Mouse (Mus musculus) midbrain, postnatal 0 days (tissue): ENCODE data around the gene Gm10408. TPM values are rescaled to one million over a fixed set of nuclear protein-coding genes. Genes with fewer than 3 reads are reported as not detected.
"Not testable (repeated sequence)": the region's sequence is repeated elsewhere in the genome, so short reads cannot be mapped to it uniquely, and the experiment has no call there.

ENCODE experiments used
- ATAC-seq: fragments of 200-750 bp; cut with Nextera tagmentation; 2 replicates; pipeline ENCODE4 v1.8.0; 2017; ENCODE audit warnings: moderate number of reproducible peaks, mild to moderate bottlenecking, moderate TSS enrichment, moderate library complexity; ENCODE audit not compliant: low FRiP score
- DNase-seq: peaks from one replicate; pipeline ENCODE4 v3.0.0-alpha.2; 2015; ENCODE audit warnings: low spot score
- H3K27ac ChIP-seq: fragments of 300-500 bp; sonication (generic); 2 replicates; pipeline ENCODE4 v1.5.1; 2014; ENCODE audit warnings: low read depth, mild to moderate bottlenecking, low read length, mixed read lengths
- H3K27me3 ChIP-seq: fragments of 300-500 bp; sonication (generic); 2 replicates; pipeline ENCODE4 v1.6.1; 2014; ENCODE audit warnings: low read length, control low read depth, mixed read lengths; ENCODE audit not compliant: insufficient read depth
- H3K36me3 ChIP-seq: fragments of 300-500 bp; sonication (generic); 2 replicates; pipeline ENCODE4 v1.6.1; 2014; ENCODE audit warnings: low read length, control low read depth, mixed read lengths; ENCODE audit not compliant: insufficient read depth
- H3K4me1 ChIP-seq: fragments of 300-500 bp; sonication (generic); 2 replicates; pipeline ENCODE4 v1.6.1; 2014; ENCODE audit warnings: mild to moderate bottlenecking, control low read depth, antibody characterized with exemption, low read length, mixed read lengths; ENCODE audit not compliant: insufficient read depth
- H3K4me2 ChIP-seq: fragments of 300-500 bp; sonication (generic); 2 replicates; pipeline ENCODE4 v1.6.1; 2014; ENCODE audit warnings: low read depth, mild to moderate bottlenecking, low read length, mixed read lengths; ENCODE audit not compliant: poor library complexity, severe bottlenecking
- H3K4me3 ChIP-seq: fragments of 300-500 bp; sonication (generic); 2 replicates; pipeline ENCODE4 v1.5.1; 2014; ENCODE audit warnings: low read depth, mild to moderate bottlenecking, low read length, moderate library complexity
- H3K9ac ChIP-seq: fragments of 300-500 bp; sonication (generic); replicated peaks from 2 replicates; pipeline ENCODE4 v1.6.1; 2014; ENCODE audit warnings: mild to moderate bottlenecking, low read length, moderate library complexity, mixed read lengths; ENCODE audit not compliant: poor library complexity, severe bottlenecking
- H3K9me3 ChIP-seq: fragments of 300-500 bp; sonication (generic); 2 replicates; pipeline ENCODE4 v1.6.1; 2016; ENCODE audit warnings: low read length, control low read depth
- WGBS: fragments of 180-500 bp; shearing (Covaris S2); extraction: QIAGEN DNeasy Blood & Tissue Kit; methylation state at CpG from one replicate; pipeline ENCODE4 v1.1.7; 2014; 5-methylcytosine and 5-hydroxymethylcytosine counted together
- polyA plus RNA-seq: library from polyadenylated mRNA; unstranded; fragments of >200 nt; fragmentation: Nextera tagmentation; extraction: Ambion mirVana; gene quantifications from 2 replicates; pipeline ENCODE4 v1.2.1, GENCODE M21; 2015
- total RNA-seq: library from RNA; depleted of rRNA; stranded (reverse); fragments of >200 nt; gene quantifications from 2 replicates; pipeline ENCODE4 v1.2.3, GENCODE M21; 2014; rRNA removed

Gm10408 gene
- total RNA-seq, result not detected in 2 replicates
- 0.12 TPM in 1 of 2 replicates, not detected in the other for polyA plus RNA-seq

GRCm38 (mm10) chr14:3449079-3449478 is at the start of gene Gm10408:
Gene Gm10408, plus strand, starts transcription at chr14:3449379.
- not testable (repeated sequence) for H3K9me3 ChIP-seq, H3K36me3 ChIP-seq, H3K27me3 ChIP-seq, H3K4me3 ChIP-seq, H3K27ac ChIP-seq, H3K4me1 ChIP-seq, H3K4me2 ChIP-seq, ATAC-seq, DNase-seq, H3K9ac ChIP-seq
- WGBS, result no CpG with 5 or more reads among the region's 3 CpGs

DNA sequence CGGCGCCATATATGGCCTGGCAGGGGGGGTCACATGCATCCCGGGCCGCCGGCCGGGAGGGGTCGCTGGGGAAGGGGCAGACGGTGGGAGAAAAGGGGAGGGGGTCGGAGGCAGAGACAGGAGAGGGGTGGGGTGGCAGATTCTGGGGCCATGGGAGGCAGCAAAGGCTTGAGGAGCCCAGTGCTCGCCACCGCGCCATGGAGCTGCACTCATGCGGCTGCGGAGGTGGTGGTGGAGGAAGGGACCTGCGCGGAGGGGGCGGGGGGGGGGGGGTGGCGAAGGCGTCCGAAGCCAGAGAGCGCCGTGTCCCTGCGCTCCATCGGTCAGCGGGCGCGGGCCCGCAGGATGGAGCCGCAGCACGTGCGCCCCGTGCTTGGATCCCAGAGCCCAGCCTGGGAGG is 36.9 kb upstream of the Gm10408 start, which contains the start of gene Gm10409:
Gene Gm10409, plus strand, starts transcription at position 301 of the 400 bp plus-strand sequence.
- not testable (repeated sequence) for H3K9ac ChIP-seq, H3K4me3 ChIP-seq, ATAC-seq, H3K4me1 ChIP-seq, H3K27ac ChIP-seq, DNase-seq, H3K27me3 ChIP-seq, H3K4me2 ChIP-seq, H3K36me3 ChIP-seq, H3K9me3 ChIP-seq
- no CpG with 5 or more reads among the region's 32 CpGs for WGBS

GRCm38 (mm10) chr14:3427803-3428202 is 21.4 kb upstream of the Gm10408 start, which contains the start of gene Gm3005:
Gene Gm3005, plus strand, starts transcription at chr14:3428103.
- not testable (repeated sequence) for DNase-seq, H3K9me3 ChIP-seq, ATAC-seq, H3K36me3 ChIP-seq, H3K9ac ChIP-seq, H3K27me3 ChIP-seq, H3K4me3 ChIP-seq, H3K27ac ChIP-seq, H3K4me2 ChIP-seq, H3K4me1 ChIP-seq
- no CpG with 5 or more reads among the region's 2 CpGs for WGBS

Other genes with a start within 250 kb of the Gm10408 start
- gene D830030K20Rik, start 240.9 kb upstream of the Gm10408 start, total RNA-seq, result 16.2 and 17.5 TPM in 2 replicates
- gene D830030K20Rik, start 240.9 kb upstream of the Gm10408 start, polyA plus RNA-seq, result 35.9 and 39.0 TPM in 2 replicates
- gene Gm2956, start 116.8 kb upstream of the Gm10408 start, total RNA-seq, result 0.61 and 3.0 TPM in 2 replicates
- not detected in 2 replicates for gene Gm2956, start 116.8 kb upstream of the Gm10408 start, polyA plus RNA-seq
- gene Gm10413, start 54.3 kb upstream of the Gm10408 start, total RNA-seq, result not detected in 2 replicates
- gene Gm10413, start 54.3 kb upstream of the Gm10408 start, polyA plus RNA-seq, result not detected in 2 replicates
- gene Gm10409, start 36.8 kb upstream of the Gm10408 start, total RNA-seq, result 4.7 and 10.7 TPM in 2 replicates
- 24.1 and 27.6 TPM in 2 replicates for gene Gm10409, start 36.8 kb upstream of the Gm10408 start, polyA plus RNA-seq
- gene Gm3005, start 21.3 kb upstream of the Gm10408 start, total RNA-seq, result 9.8 and 10.5 TPM in 2 replicates
- gene Gm3005, start 21.3 kb upstream of the Gm10408 start, polyA plus RNA-seq, result 12.6 and 13.9 TPM in 2 replicates
- gene Gm3012, start 185.1 kb downstream of the Gm10408 start, total RNA-seq, result not detected in 2 replicates
- not detected in 2 replicates for gene Gm3012, start 185.1 kb downstream of the Gm10408 start, polyA plus RNA-seq
- 4.7 and 10.7 TPM in 2 replicates for gene Gm3020, start 202.7 kb downstream of the Gm10408 start, total RNA-seq
- gene Gm3020, start 202.7 kb downstream of the Gm10408 start, polyA plus RNA-seq, result 24.1 and 27.6 TPM in 2 replicates
- not detected in 2 replicates for gene Gm3043, start 239.4 kb downstream of the Gm10408 start, total RNA-seq
- gene Gm3043, start 239.4 kb downstream of the Gm10408 start, polyA plus RNA-seq, result not detected in 2 replicates